Mouse (Mus musculus): ENCODE measurements around the gene Nhs. TPM values are rescaled to one million over a fixed set of nuclear protein-coding genes. Genes with fewer than 3 reads are reported as not detected.

Nhs gene
- total and polyA plus RNA-seq, 2 experiments = 0.01 to 0.09 TPM

GRCm38 (mm10) chrX:162009876-162010275, 149.7 kb downstream of the Nhs start:
- Histone ChIP-seq H3K79me2 (ENCODE audit: control insufficient read depth, insufficient read depth, low read length) (no peaks in the 10 kb centered on the region), H3K36me3 (ENCODE audit: control insufficient read depth, insufficient read depth, low read length) (no peaks in the 10 kb centered on the region), H3K9ac (ENCODE audit: low read depth, low read length) (no peak overlapping the region), H3K27me3 (ENCODE audit: control insufficient read depth, insufficient read depth, low read length) (no peaks in the 10 kb centered on the region), H3K4me1 (ENCODE audit: control insufficient read depth, insufficient read depth, low read length) (no peaks in the 10 kb centered on the region), H3K4me3 (ENCODE audit: insufficient read depth, low read depth, low read length) (no peak overlapping the region), H3K27ac (replicated peaks; ENCODE audit: insufficient read depth, low read depth, low read length) (no peak overlapping the region)
- 89% methylated on average over 3 of the region's 3 CpGs for WGBS
- DNase-seq (ENCODE audit: extremely low read depth, low read depth, low spot score) = no peak
- TF ChIP-seq CTCF (IDR thresholded peaks at IDR 0.05; ENCODE audit: low read depth, low read length) = no peak
- no peak for TF ChIP-seq POLR2A (IDR thresholded peaks at IDR 0.05; ENCODE audit: extremely low read depth, insufficient read depth, low read length)

DNA sequence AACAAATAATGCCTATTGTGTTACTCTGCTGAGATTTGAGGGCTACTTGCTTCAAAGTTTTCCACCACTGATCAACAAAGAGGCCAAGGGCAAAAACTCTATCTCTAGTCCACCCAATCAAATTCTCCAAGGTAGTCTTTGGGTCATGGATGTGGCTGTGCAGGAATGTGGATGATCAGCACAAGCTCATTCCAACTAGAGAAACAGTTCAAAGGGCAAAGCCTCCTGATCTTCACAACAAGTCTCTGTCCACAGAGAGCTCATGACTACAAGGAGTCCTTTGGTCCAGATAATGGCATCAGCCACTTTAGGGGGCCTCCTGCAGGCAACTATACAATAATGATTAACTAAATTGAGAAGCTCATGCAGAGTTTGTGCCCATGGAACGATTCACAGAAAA, 155.7 kb downstream of the Nhs start:
- Histone ChIP-seq H3K4me3 (ENCODE audit: insufficient read depth, low read depth, low read length) (no peak overlapping the region), H3K79me2 (ENCODE audit: control insufficient read depth, insufficient read depth, low read length) (no peaks in the 10 kb centered on the region), H3K27ac (replicated peaks; ENCODE audit: insufficient read depth, low read depth, low read length) (no peak overlapping the region), H3K27me3 (ENCODE audit: control insufficient read depth, insufficient read depth, low read length) (no peaks in the 10 kb centered on the region), H3K4me1 (ENCODE audit: control insufficient read depth, insufficient read depth, low read length) (peaks cover 2% of the 10 kb centered on the region), H3K36me3 (ENCODE audit: control insufficient read depth, insufficient read depth, low read length) (no peaks in the 10 kb centered on the region), H3K9ac (ENCODE audit: low read depth, low read length) (no peak overlapping the region)
- TF ChIP-seq CTCF (IDR thresholded peaks at IDR 0.05; ENCODE audit: low read depth, low read length) (no peak), POLR2A (IDR thresholded peaks at IDR 0.05; ENCODE audit: extremely low read depth, insufficient read depth, low read length) (no peak)
- 27% methylated on average over 1 of the region's 1 CpGs for WGBS
- peak; percentile 81 for DNase-seq (ENCODE audit: extremely low read depth, low read depth, low spot score)

DNA sequence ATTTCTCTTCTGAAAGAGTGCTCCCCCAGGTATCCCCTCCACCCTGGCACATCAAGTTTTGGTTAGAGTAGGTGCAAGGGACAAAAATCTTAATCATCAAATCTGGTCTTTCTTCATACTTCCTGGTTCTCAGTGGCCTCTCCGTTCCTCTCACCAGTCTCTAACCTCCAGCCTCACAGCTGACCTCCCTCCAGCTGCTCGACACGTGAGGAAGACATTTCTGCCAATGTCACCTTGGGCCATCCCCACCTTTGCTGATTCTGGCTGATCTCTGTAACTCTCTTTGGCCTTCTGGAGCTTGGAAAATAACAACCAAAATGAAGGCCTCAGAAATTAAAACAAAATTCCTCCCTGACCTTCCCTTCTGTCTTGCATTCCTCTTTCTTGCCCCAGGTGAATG, 160.7 kb downstream of the Nhs start:
- WGBS = 92% methylated on average over 3 of the region's 3 CpGs
- TF ChIP-seq CTCF (IDR thresholded peaks at IDR 0.05; ENCODE audit: low read depth, low read length) (no peak), POLR2A (IDR thresholded peaks at IDR 0.05; ENCODE audit: extremely low read depth, insufficient read depth, low read length) (no peak)
- no peak for DNase-seq (ENCODE audit: extremely low read depth, low read depth, low spot score)

GRCm38 (mm10) chrX:161997170-161997795, 162.2 kb downstream of the Nhs start:
- Histone ChIP-seq H3K4me1 (ENCODE audit: control insufficient read depth, insufficient read depth, low read length) (peaks cover 2% of the 10 kb centered on the region; the same call in 1 of the 2 replicates), H3K4me3 (ENCODE audit: insufficient read depth, low read depth, low read length) (no peak overlapping the region), H3K9ac (ENCODE audit: low read depth, low read length) (no peak overlapping the region), H3K79me2 (ENCODE audit: control insufficient read depth, insufficient read depth, low read length) (no peaks in the 10 kb centered on the region), H3K36me3 (ENCODE audit: control insufficient read depth, insufficient read depth, low read length) (no peaks in the 10 kb centered on the region), H3K27ac (replicated peaks; ENCODE audit: insufficient read depth, low read depth, low read length) (no peak overlapping the region), H3K27me3 (ENCODE audit: control insufficient read depth, insufficient read depth, low read length) (no peaks in the 10 kb centered on the region)
- WGBS = 77% methylated on average over 2 of the region's 2 CpGs
- DNase-seq (ENCODE audit: extremely low read depth, low read depth, low spot score) = no peak
- TF ChIP-seq POLR2A (IDR thresholded peaks at IDR 0.05; ENCODE audit: extremely low read depth, insufficient read depth, low read length) (no peak), CTCF (IDR thresholded peaks at IDR 0.05; ENCODE audit: low read depth, low read length) (no peak)

More for the DNA sequence above, 160.7 kb downstream of the Nhs start:
- H3K27me3 ChIP-seq (ENCODE audit: control insufficient read depth, insufficient read depth, low read length) = no peaks in the 10 kb centered on the region
- H3K9ac ChIP-seq (ENCODE audit: low read depth, low read length) = no peak overlapping the region
- H3K4me3 ChIP-seq (ENCODE audit: insufficient read depth, low read depth, low read length) = no peak overlapping the region
- H3K36me3 ChIP-seq (ENCODE audit: control insufficient read depth, insufficient read depth, low read length) = no peaks in the 10 kb centered on the region
- peaks cover 2% of the 10 kb centered on the region for H3K4me1 ChIP-seq (ENCODE audit: control insufficient read depth, insufficient read depth, low read length)
- no peak overlapping the region for H3K27ac ChIP-seq (replicated peaks; ENCODE audit: insufficient read depth, low read depth, low read length)
- no peaks in the 10 kb centered on the region for H3K79me2 ChIP-seq (ENCODE audit: control insufficient read depth, insufficient read depth, low read length)

GRCm38 (mm10) chrX:161990171-161990570, 169.4 kb downstream of the Nhs start:
- TF ChIP-seq POLR2A (IDR thresholded peaks at IDR 0.05; ENCODE audit: extremely low read depth, insufficient read depth, low read length) (no peak), CTCF (IDR thresholded peaks at IDR 0.05; ENCODE audit: low read depth, low read length) (no peak)
- DNase-seq (ENCODE audit: extremely low read depth, low read depth, low spot score) = no peak
- Histone ChIP-seq H3K4me3 (ENCODE audit: insufficient read depth, low read depth, low read length) (no peak overlapping the region), H3K9ac (ENCODE audit: low read depth, low read length) (no peak overlapping the region), H3K36me3 (ENCODE audit: control insufficient read depth, insufficient read depth, low read length) (no peaks in the 10 kb centered on the region), H3K27me3 (ENCODE audit: control insufficient read depth, insufficient read depth, low read length) (no peaks in the 10 kb centered on the region), H3K27ac (replicated peaks; ENCODE audit: insufficient read depth, low read depth, low read length) (no peak overlapping the region), H3K79me2 (ENCODE audit: control insufficient read depth, insufficient read depth, low read length) (no peaks in the 10 kb centered on the region), H3K4me1 (ENCODE audit: control insufficient read depth, insufficient read depth, low read length) (no peaks in the 10 kb centered on the region)
- 75% methylated on average over 1 of the region's 1 CpGs for WGBS

DNA sequence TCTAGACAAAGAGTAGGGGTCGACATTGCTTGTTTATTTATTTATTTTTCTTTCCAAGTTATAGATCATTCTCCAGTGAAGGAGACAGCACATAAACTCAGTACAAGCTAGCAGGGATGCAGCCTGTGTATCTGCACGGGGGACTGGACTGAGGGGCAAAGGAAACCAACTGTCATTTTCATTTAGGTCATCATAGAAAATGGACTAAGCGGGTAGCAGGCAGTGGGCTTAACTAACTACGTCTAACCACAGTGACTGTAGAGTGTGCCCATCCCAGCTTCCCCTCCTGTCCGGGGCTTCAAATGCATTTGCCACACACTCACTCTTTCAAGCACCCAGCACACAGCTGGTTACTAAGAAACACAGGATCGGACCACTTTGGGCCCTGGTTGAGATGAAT, 174.6 kb downstream of the Nhs start:
- Histone ChIP-seq H3K36me3 (ENCODE audit: control insufficient read depth, insufficient read depth, low read length) (no peaks in the 10 kb centered on the region), H3K4me3 (ENCODE audit: insufficient read depth, low read depth, low read length) (no peak overlapping the region), H3K4me1 (ENCODE audit: control insufficient read depth, insufficient read depth, low read length) (no peaks in the 10 kb centered on the region), H3K79me2 (ENCODE audit: control insufficient read depth, insufficient read depth, low read length) (no peaks in the 10 kb centered on the region), H3K27ac (replicated peaks; ENCODE audit: insufficient read depth, low read depth, low read length) (no peak overlapping the region), H3K27me3 (ENCODE audit: control insufficient read depth, insufficient read depth, low read length) (no peaks in the 10 kb centered on the region), H3K9ac (ENCODE audit: low read depth, low read length) (no peak overlapping the region)
- 87% methylated on average over 6 of the region's 6 CpGs for WGBS
- DNase-seq (ENCODE audit: extremely low read depth, low read depth, low spot score) = no peak
- TF ChIP-seq CTCF (IDR thresholded peaks at IDR 0.05; ENCODE audit: low read depth, low read length) (no peak), POLR2A (IDR thresholded peaks at IDR 0.05; ENCODE audit: extremely low read depth, insufficient read depth, low read length) (no peak)
